Mouse (Mus musculus): ENCODE data around the gene Ttll12. TPM values are rescaled to one million over a fixed set of nuclear protein-coding genes. Genes with fewer than 3 reads are reported as not detected.

Gene Ttll12
- total RNA-seq, 2 experiments from 2014 or later: 12.4 to 12.6 TPM

- H3K27ac ChIP-seq: no peak overlapping the region
- H3K4me3 ChIP-seq: no peak overlapping the region
- no peak for TF ChIP-seq CTCF (IDR thresholded peaks at IDR 0.05)
- peak in 1 of 2 experiments; percentile 36 for DNase-seq (ENCODE audit: extremely low spot score in 1 of 2, low spot score in 2 of 2)
- intact Hi-C loops (cut with DNase I): no loop called here
Observed at GRCm38 (mm10) chr15:83615245-83615644, 20.3 kb upstream of the Ttll12 start.

- TF ChIP-seq CTCF (IDR thresholded peaks at IDR 0.05): peak; percentile 70
- H3K4me3 ChIP-seq: no peak overlapping the region
- no peak overlapping the region for H3K27ac ChIP-seq
- peak; percentile 47 to 52 for DNase-seq (ENCODE audit: extremely low spot score in 1 of 2, low spot score in 2 of 2)
- intact Hi-C loops (cut with DNase I): no loop called here
Observed at GRCm38 (mm10) chr15:83607115-83607802, 12.3 kb upstream of the Ttll12 start.

DNA sequence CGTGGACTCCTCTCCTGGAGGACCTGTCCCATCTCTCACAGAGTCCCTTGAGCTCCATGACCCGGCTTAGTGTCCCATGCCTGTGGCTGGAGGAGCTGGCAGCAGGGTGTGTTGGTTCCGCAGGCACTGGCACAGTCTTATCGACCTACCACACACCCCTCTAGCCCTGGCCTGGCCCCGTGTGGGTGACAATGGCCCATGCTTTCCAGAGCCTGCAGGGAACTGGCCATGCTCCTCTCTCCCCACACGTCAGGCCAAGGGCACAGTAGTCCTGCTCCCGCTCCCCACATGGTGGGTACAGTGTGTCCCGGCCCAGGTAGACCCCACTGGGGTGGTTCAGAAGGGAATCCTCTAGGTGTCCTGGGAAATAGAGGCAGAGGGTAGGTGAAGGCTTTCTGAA, 11.7 kb upstream of the Ttll12 start:
- no peak overlapping the region for H3K4me3 ChIP-seq
- TF ChIP-seq CTCF (IDR thresholded peaks at IDR 0.05): no peak
- H3K27ac ChIP-seq: no peak overlapping the region
- DNase-seq (ENCODE audit: extremely low spot score in 1 of 2, low spot score in 2 of 2): no peak
- intact Hi-C loops (cut with DNase I): no loop called here

GRCm38 (mm10) chr15:83606216-83606615, 11.3 kb upstream of the Ttll12 start:
- Histone ChIP-seq H3K27ac (no peak overlapping the region), H3K4me3 (no peak overlapping the region)
- no peak for DNase-seq (ENCODE audit: extremely low spot score in 1 of 2, low spot score in 2 of 2)
- intact Hi-C loops (cut with DNase I): no loop called here
- TF ChIP-seq CTCF (IDR thresholded peaks at IDR 0.05): no peak

GRCm38 (mm10) chr15:83603426-83603825, 8.5 kb upstream of the Ttll12 start:
- intact Hi-C loops (cut with DNase I): no loop called here
- DNase-seq (ENCODE audit: extremely low spot score in 1 of 2, low spot score in 2 of 2): no peak
- no peak overlapping the region for H3K27ac ChIP-seq
- H3K4me3 ChIP-seq: no peak overlapping the region
- TF ChIP-seq CTCF (IDR thresholded peaks at IDR 0.05): no peak

GRCm38 (mm10) chr15:83603046-83603396, 8.1 kb upstream of the Ttll12 start:
- Histone ChIP-seq H3K27ac (no peak overlapping the region), H3K4me3 (no peak overlapping the region)
- intact Hi-C loops (cut with DNase I): no loop called here
- DNase-seq (ENCODE audit: extremely low spot score in 1 of 2, low spot score in 2 of 2): no peak
- no peak; the same call in 1 of the 2 replicates for TF ChIP-seq CTCF (IDR thresholded peaks at IDR 0.05)

GRCm38 (mm10) chr15:83602372-83603045, 7.6 kb upstream of the Ttll12 start:
- Histone ChIP-seq H3K27ac (no peak overlapping the region), H3K4me3 (no peak overlapping the region)
- DNase-seq (ENCODE audit: extremely low spot score in 1 of 2, low spot score in 2 of 2): no peak
- no peak for TF ChIP-seq CTCF (IDR thresholded peaks at IDR 0.05)
- intact Hi-C loops (cut with DNase I): no loop called here

DNA sequence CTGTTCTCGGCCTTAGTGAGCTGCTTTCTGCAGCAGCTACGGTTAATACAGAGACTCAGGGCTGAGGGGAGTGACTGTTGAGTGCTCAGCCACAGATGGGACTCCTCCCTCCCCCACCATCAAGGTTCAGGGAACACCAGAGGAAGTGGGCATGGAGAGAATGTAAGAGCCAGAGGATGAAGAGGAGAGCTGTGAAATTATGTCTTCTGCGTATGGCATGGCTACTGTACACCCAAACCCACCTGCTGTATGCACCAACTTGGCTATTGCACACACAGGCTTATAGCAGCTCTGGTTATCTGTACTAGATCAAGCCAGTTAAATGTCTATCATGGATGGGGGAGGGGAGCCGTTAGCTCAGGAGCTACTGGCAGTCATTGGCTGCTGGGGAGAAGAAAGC, 6.2 kb upstream of the Ttll12 start:
- no peak for DNase-seq (ENCODE audit: extremely low spot score in 1 of 2, low spot score in 2 of 2)
- H3K27ac ChIP-seq: no peak overlapping the region
- no peak overlapping the region for H3K4me3 ChIP-seq
- intact Hi-C loops (cut with DNase I): no loop called here
- no peak for TF ChIP-seq CTCF (IDR thresholded peaks at IDR 0.05)

- TF ChIP-seq CTCF (IDR thresholded peaks at IDR 0.05): no peak
- Histone ChIP-seq H3K27ac (no peak overlapping the region), H3K4me3 (no peak overlapping the region)
- intact Hi-C loops (cut with DNase I): no loop called here
- no peak for DNase-seq (ENCODE audit: extremely low spot score in 1 of 2, low spot score in 2 of 2)
Observed at GRCm38 (mm10) chr15:83596833-83597232, 1.9 kb upstream of the Ttll12 start.

DNA sequence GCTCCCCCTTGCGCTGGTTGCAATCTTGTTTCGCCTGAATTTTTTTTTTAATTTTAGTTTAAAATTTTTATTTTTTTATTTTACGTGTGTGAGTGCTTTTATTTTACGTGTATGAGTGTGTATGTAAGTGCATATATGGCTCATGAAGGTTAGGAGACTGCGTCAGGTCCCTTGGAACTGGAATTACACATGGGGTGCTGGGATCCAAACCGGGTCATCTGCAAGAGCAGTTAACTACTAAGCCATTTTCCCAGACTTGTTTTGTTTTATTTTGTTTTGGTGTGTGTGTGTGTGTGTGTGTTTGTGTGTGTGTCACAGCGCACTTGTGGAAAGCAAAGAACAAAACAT, 381 bp upstream of the Ttll12 start:
- peak overlapping the region; percentile 62 for H3K27ac ChIP-seq

DNA sequence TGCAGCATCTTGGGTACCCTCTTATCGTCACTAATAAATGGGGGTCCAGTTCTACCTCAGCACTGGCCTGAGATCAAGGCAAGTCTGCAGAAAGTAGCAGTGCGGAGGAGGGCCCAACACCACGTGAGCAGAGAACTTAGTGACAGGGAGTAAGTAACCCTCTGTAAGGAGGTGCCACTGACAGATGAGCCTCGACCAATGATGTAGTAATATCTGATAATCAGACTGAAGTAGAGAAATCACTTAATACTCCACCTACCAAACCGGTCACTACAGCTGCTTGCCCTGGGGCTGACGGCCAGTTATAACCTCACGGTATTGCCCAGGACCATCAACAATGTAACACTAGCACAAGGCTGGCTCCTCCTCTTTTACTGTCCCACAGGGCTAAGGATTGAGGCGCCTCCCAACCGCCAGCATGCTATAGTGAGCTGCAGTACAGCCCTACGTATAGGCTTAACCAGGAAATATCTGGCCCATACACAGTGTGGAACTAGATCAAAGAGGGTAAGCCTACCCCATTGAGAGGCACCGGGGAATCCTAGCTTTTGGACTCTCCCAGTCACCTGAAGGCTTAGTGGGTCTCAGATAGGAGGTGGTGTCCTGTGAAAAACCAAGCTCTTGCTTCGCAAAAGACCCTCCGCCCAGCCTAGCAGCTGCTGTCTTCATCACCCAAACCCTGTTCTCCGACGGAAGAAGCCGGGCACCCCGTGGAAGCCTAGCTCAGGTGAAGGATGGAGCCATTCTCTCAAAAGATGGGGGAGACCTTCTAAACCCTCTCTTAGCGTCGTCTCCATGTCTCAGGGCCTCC, 1.1 kb downstream of the Ttll12 start:
- intact Hi-C loops (cut with DNase I): no loop called here
- TF ChIP-seq CTCF (IDR thresholded peaks at IDR 0.05): no peak
- H3K4me3 ChIP-seq: peak overlapping the region; percentile 79
- H3K27ac ChIP-seq: no peak overlapping the region
- DNase-seq (ENCODE audit: extremely low spot score in 1 of 2, low spot score in 2 of 2): no peak

More for the DNA sequence above, 381 bp upstream of the Ttll12 start:
- DNase-seq (ENCODE audit: extremely low spot score in 1 of 2, low spot score in 2 of 2): no peak
- TF ChIP-seq CTCF (IDR thresholded peaks at IDR 0.05): no peak
- peak overlapping the region; percentile 79 for H3K4me3 ChIP-seq
- intact Hi-C loops (cut with DNase I): no loop called here

DNA sequence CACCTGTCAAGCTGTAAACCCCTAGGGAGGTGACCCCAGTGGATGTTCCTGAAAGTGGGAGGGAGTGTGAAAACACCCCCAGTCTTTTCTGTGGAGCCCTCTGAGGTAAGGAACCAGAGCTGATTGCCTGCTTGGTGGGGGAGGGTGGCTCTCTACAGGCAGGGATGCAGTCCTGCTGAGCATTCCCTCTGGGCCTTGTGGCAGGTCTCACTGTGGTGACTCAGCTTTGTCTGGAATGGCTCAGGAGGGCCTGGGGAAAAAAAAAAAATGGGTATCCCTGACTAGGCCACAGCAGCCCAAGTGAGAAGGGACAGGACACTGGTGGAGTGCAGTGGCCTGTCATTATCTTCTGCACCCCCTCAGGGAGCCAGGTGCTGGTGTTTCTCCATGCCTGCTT, 1.8 kb downstream of the Ttll12 start:
- no peak overlapping the region for H3K27ac ChIP-seq
- intact Hi-C loops (cut with DNase I): no loop called here
- no peak overlapping the region for H3K4me3 ChIP-seq
- no peak for DNase-seq (ENCODE audit: extremely low spot score in 1 of 2, low spot score in 2 of 2)
- no peak for TF ChIP-seq CTCF (IDR thresholded peaks at IDR 0.05)

Data from left cerebral cortex, adult 2 months (tissue).